Mouse (Mus musculus) macrophage (primary cell): ENCODE measurements around the gene Zfp51. TPM values are rescaled to one million over a fixed set of nuclear protein-coding genes. Genes with fewer than 3 reads are reported as not detected.
A peak's percentile ranks its signal among the peaks of the same experiment; 100 is the strongest.

Experiments
- H3K27ac ChIP-seq: fragments of 350-480 bp; formaldehyde crosslinking; 2 replicates; pipeline ENCODE4 v1.9.0; 2021
- H3K36me3 ChIP-seq: fragments of 350-480 bp; formaldehyde crosslinking; 2 replicates; pipeline ENCODE4 v1.9.0; 2021; ENCODE audit errors: inconsistent target
- H3K4me3 ChIP-seq: fragments of 350-480 bp; formaldehyde crosslinking; 2 replicates; pipeline ENCODE4 v1.9.0; 2021; ENCODE audit errors: inconsistent target
- H3K79me2 ChIP-seq: fragments of 350-480 bp; formaldehyde crosslinking; 2 replicates; pipeline ENCODE4 v1.9.0; 2021; ENCODE audit errors: inconsistent target
- WGBS: methylation state at CpG from one replicate; pipeline ENCODE4 v1.1.7; 2026; ENCODE audit warnings: inconsistent platforms; ENCODE audit not compliant: missing documents; 5-methylcytosine and 5-hydroxymethylcytosine counted together
- polyA plus RNA-seq: library from polyadenylated mRNA; stranded (reverse); fragments of 250-400 nt; gene quantifications from 3 replicates; pipeline ENCODE4 v1.2.4, GENCODE M21; 2018; ENCODE audit warnings: inconsistent platforms

The Zfp51 gene
- polyA plus RNA-seq, 1 experiment from 2014 or later = 11.8 TPM

DNA sequence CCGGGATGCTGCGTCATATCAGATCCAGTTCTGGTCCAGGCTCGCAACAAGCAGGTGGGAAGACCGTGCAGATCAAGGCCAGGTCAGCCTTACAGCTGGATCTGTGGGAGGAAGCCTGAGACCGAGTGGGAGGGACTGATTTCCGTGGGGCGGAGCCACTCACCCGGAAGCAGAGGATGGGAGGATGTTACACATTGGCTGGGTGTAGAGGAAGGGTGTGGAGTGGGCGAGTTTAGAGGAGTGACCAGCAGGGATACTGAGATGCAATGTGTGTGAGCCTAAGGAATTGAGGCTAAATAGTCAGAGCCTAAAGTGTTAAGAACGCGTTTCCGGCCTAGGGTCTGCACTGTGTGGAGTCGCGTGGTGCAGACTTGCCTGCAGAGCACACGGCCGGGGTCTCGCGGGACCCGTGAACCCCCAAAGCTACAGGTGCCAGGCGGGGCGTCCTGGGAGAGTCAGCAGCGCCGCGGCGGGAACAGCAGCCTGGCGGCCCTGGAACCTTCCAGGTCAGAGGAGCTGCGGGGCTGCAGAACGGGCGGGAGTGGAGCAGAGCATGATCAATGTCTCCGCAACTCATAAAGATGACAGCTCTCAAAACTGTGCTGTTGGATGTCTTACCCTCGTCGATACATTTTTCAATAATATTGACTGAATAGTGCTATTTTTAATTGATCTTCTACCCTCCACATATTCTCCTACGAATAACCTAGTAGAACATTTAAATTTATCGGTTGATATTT lies 38.8 kb downstream of the Zfp51 start, which contains the start of gene Zfp53:
Gene Zfp53 (plus strand): TSS at position 239 of the 740 bp plus-strand sequence.
- 0% methylated on average over 34 of the region's 34 CpGs for WGBS
- Histone ChIP-seq H3K36me3 (peaks cover 13% of the 10 kb centered on the region; the same call in 1 of the 2 replicates), H3K27ac (peak within 1 kb of the TSS; percentile 50), H3K4me3 (peak within 1 kb of the TSS; percentile 75), H3K79me2 (peaks cover 47% of the 10 kb centered on the region)

DNA sequence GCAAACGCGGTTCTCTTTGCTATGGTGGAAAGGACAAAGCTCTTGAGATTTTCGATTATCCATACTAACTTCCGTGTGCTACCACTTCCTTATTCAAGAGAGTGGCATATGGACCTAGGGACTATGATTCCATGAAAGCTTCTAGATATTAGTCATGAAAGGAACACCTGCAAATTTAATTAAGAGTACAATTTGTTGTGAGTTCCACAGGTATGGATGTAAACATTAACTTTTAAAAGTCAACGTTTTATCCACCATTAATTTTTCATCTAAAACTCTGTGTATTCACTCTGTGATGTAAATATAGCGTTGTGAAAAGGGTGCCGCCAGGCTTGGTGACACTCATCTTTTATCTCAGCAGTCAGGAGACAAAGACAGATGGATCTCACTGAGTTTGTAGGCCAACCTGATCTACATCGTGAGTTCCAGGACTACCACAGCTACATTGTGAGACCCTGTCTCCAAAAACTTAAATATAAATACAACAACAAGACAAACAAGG lies 39.4 kb downstream of the Zfp51 start:
- H3K4me3 ChIP-seq = peak overlapping the region; percentile 75
- H3K27ac ChIP-seq = peak overlapping the region; percentile 50
- H3K79me2 ChIP-seq = peaks cover 53% of the 10 kb centered on the region
- 10% methylated on average over 8 of the region's 8 CpGs for WGBS
- H3K36me3 ChIP-seq = peaks cover 13% of the 10 kb centered on the region; the same call in 1 of the 2 replicates

DNA sequence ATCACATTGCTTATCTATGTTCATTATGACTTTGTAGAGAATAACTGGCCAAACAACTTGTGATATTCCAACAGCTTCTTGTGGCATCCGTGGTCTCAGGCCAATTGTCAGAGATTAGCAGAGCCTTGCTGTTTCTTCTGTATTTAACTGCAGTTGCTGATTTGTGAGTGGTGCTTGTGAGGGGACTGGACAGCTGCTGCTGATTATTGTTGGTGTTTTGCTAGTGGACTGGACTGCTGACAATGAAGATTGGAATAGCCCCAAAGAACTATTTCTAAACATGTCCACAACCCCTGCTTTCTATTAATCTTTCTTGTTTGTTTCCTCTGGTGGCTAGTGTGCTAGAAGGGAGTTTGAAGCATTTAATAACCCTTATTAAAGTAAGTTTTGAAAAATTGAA lies 51.2 kb downstream of the Zfp51 start:
- peaks cover 17% of the 10 kb centered on the region; the same call in 1 of the 2 replicates for H3K36me3 ChIP-seq
- WGBS = 89% methylated on average over 1 of the region's 1 CpGs
- H3K79me2 ChIP-seq = peaks cover 36% of the 10 kb centered on the region; the same call in 1 of the 2 replicates
- no peak overlapping the region for H3K4me3 ChIP-seq
- no peak overlapping the region for H3K27ac ChIP-seq

DNA sequence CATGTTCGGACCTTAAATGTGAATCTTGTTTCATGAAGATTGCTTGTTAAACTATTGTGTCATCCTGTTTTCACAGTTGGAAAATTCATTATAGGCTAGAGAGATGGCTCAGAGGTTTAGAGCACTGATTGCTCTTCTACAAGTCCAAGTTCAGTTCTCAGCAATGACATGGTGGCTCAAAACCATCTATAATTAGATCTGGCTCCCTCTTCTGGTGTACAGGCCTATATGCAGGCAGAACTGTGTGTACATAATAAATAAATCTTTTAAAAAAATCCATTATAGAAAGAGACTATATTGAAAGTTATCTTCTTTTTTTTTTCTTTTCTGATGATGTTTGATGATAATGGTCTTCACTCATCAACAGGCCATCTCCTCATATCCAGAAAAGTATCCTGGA lies 54.4 kb downstream of the Zfp51 start:
- Histone ChIP-seq H3K79me2 (peaks cover 6% of the 10 kb centered on the region; the same call in 1 of the 2 replicates), H3K36me3 (peaks cover 35% of the 10 kb centered on the region), H3K4me3 (no peak overlapping the region), H3K27ac (no peak overlapping the region)
- 92% methylated on average over 1 of the region's 1 CpGs for WGBS

DNA sequence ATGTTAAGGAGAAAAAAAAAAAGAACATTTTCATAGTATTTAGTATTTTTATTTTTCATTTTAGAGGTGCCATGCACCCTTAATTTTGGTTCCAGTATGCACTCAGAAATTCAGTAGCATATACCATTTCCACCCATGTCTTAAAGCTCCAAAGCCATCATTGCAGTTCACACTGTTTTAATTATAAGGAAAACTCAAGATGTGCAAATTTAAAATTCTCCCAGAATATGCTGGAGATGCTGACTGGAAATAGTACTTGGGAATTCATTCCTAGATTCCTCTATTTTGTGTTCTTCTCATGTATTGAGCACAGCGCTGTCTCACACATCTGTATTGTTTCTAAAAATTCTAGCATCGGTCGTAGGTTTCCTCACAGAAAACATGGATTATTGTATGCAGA lies 56.1 kb downstream of the Zfp51 start:
- WGBS = 97% methylated on average over 3 of the region's 3 CpGs
- peaks cover 46% of the 10 kb centered on the region for H3K36me3 ChIP-seq
- no peak overlapping the region for H3K4me3 ChIP-seq
- peaks cover 5% of the 10 kb centered on the region; the same call in 1 of the 2 replicates for H3K79me2 ChIP-seq
- no peak overlapping the region for H3K27ac ChIP-seq

DNA sequence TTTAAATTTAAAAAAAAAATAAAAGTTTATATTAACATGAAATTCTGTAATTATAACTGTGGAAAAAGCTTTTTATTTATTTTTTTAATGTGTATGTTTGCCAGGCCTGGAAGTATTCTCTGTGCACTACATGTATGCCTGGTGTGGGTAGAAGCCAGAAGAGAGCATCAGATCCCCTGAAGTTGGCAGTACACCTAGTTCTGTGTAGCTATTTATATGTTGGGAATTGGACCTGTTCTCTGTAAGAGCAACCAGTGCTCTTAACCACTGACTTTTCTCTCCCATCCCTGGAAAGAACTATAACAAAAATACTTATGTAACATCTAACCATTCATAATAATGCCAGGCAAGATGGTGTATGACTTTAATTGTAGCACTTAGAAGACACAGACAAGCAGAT lies 59.6 kb downstream of the Zfp51 start:
- Histone ChIP-seq H3K79me2 (peaks cover under 1% of the 10 kb centered on the region; the same call in 1 of the 2 replicates), H3K36me3 (peaks cover 39% of the 10 kb centered on the region), H3K27ac (no peak overlapping the region), H3K4me3 (no peak overlapping the region)

Other genes starting within 250 kb of the Zfp51 start
- not detected in 3 replicates for gene Vmn1r234, start 224.3 kb upstream of the Zfp51 start, polyA plus RNA-seq
- gene Vmn1r235, start 194.0 kb upstream of the Zfp51 start, polyA plus RNA-seq = not detected in 3 replicates
- gene Vmn1r236, start 167.4 kb upstream of the Zfp51 start, polyA plus RNA-seq = not detected in 3 replicates
- not detected in 3 replicates for gene Vmn1r237, start 138.5 kb upstream of the Zfp51 start, polyA plus RNA-seq
- gene Zfp677, start 66.6 kb upstream of the Zfp51 start, polyA plus RNA-seq = 3.9 to 6.9 TPM (median 4.9 TPM) in 3 replicates
- gene Zfp54, start 27.1 kb upstream of the Zfp51 start, polyA plus RNA-seq = 2.9 to 5.2 TPM (median 4.6 TPM) in 3 replicates
- 5.6 to 11.7 TPM (median 10.3 TPM) in 3 replicates for gene Zfp53, start 38.6 kb downstream of the Zfp51 start, polyA plus RNA-seq
- gene Zfp52, start 85.2 kb downstream of the Zfp51 start, polyA plus RNA-seq = 11.0 to 21.1 TPM (median 13.0 TPM) in 3 replicates
- gene Zfp948, start 116.6 kb downstream of the Zfp51 start, polyA plus RNA-seq = 5.0 to 9.7 TPM (median 7.9 TPM) in 3 replicates
- gene Zfp983, start 200.2 kb downstream of the Zfp51 start, polyA plus RNA-seq = 2.1 to 4.0 TPM (median 2.2 TPM) in 3 replicates
- 7.3 to 39.8 TPM in 2 of 3 replicates, not detected in the other for gene Gm10226, start 241.5 kb downstream of the Zfp51 start, polyA plus RNA-seq